In the genomic region with DNA sequence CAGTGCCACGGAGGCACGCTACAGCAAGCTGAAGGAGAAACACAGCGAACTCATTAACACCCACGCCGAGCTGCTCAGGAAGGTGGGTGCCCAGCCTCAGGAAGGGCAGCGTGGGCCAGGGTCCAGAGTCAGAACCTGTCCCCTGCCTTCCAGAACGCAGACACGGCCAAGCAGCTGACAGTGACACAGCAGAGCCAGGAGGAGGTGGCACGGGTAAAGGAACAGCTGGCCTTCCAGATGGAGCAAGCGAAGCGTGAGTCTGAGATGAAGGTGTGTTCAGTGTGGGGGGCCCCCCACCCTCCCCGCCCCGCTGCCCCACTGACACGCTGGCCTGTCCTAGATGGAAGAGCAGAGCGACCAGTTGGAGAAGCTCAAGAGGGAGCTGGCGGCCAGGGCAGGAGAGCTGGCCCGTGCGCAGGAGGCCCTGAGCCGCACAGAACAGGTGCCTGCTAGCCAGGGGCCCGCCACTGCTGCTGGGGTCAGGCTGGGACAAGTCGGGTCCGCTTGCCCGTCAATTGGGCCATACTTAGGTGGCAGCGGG, we compare ENCODE assay signal across 12 mouse cellular contexts. TPM values are rescaled to one million over a fixed set of nuclear protein-coding genes. Genes with fewer than 3 reads are reported as not detected.
A peak's percentile ranks its signal among the peaks of the same experiment; 100 is the strongest.
DNase-seq lines count a peak whose midpoint lies in the region; ATAC-seq and TF ChIP-seq lines count a peak whose summit lies in the region.
"Had no signal": no experiment of that assay in that cellular context is flagged by ENCODE, and none has a peak within 500 bp of the region (broad histone marks: within the 10 kb centered on the region; RNA-seq: fewer than 3 reads in every experiment).

No protein-coding gene starts in this region.

- H3K36me3 ChIP-seq in kidney, embryonic 15.5 days = peaks cover 21% of the 10 kb centered on the region
- H3K36me3 ChIP-seq in ES-E14 (ENCODE audit: control insufficient read depth, insufficient read depth, low read length, poor library complexity, severe bottlenecking) = peaks cover 6% of the 10 kb centered on the region; the same call in 1 of the 2 replicates
- H3K36me3 ChIP-seq in hindbrain, embryonic 14.5 days (replicated peaks; ENCODE audit: control insufficient read depth, insufficient read depth) = peaks cover 19% of the 10 kb centered on the region; the same call in 1 of the 2 replicates

- no peaks in the 10 kb centered on the region for H3K27me3 ChIP-seq in kidney, embryonic 15.5 days
- no peaks in the 10 kb centered on the region; the same call in 1 of the 2 replicates for H3K27me3 ChIP-seq in hindbrain, embryonic 14.5 days (ENCODE audit: control insufficient read depth, insufficient read depth, low read length)
- H3K27me3 ChIP-seq: CH12.LX; embryonic facial prominence, embryonic 13.5 days had no signal

- 0 out of 2 replicates have a peak overlapping the region, but pooled peaks have one; percentile 41 for H3K27ac ChIP-seq in kidney, embryonic 15.5 days
- no peak overlapping the region for H3K27ac ChIP-seq in ES-E14 (ENCODE audit: insufficient read depth, low read depth, low read length, poor library complexity, severe bottlenecking)
- H3K27ac ChIP-seq in hindbrain, embryonic 14.5 days = peak overlapping the region; percentile 69
- H3K27ac ChIP-seq: embryonic facial prominence, embryonic 13.5 days had no signal

- H3K9ac ChIP-seq in kidney, embryonic 15.5 days = no peak overlapping the region
- no peak overlapping the region for H3K9ac ChIP-seq in ES-E14 (ENCODE audit: insufficient read depth, low read depth, low read length, poor library complexity, severe bottlenecking)
- no peak overlapping the region for H3K9ac ChIP-seq in hindbrain, embryonic 14.5 days
- H3K9ac ChIP-seq: embryonic facial prominence, embryonic 13.5 days; lung, embryonic 14.5 days had no signal

- no peak for DNase-seq in kidney, adult 18-20 months
- DNase-seq in ES-E14 (ENCODE audit: low read depth, low spot score) = no peak
- peak; percentile 48 for DNase-seq in cerebellum, adult 8-10 months
- no peak for DNase-seq in hindbrain, embryonic 14.5 days (ENCODE audit: low spot score)
- DNase-seq in right cerebral cortex, postnatal 4 days = no peak
- DNase-seq in right cerebral cortex, postnatal 10 days (ENCODE audit: low spot score in 2 of 2) = no peak
- DNase-seq in urinary bladder, postnatal 25 days (ENCODE audit: low spot score) = no peak
- DNase-seq: lung, embryonic 14.5 days had no signal

- no peak for ATAC-seq in kidney, embryonic 15.5 days (replicated peaks; ENCODE audit: low FRiP score)
- ATAC-seq in hindbrain, embryonic 14.5 days (ENCODE audit: low FRiP score) = no peak
- ATAC-seq: intestine, postnatal 0 days had no signal

- H3K4me1 ChIP-seq in kidney, embryonic 15.5 days = peaks cover 11% of the 10 kb centered on the region
- peaks cover 0 to 23% of the 10 kb centered on the region in 2 experiments; a peak in 2 of 4 replicates for H3K4me1 ChIP-seq in ES-E14 (ENCODE audit: control insufficient read depth in 2 of 2, insufficient read depth in 2 of 2, low read length in 2 of 2, poor library complexity in 1 of 2)
- no peaks in the 10 kb centered on the region for H3K4me1 ChIP-seq in hindbrain, embryonic 14.5 days (replicated peaks; ENCODE audit: control insufficient read depth, insufficient read depth, low read length)

- 76% methylated on average over 24 of the region's 24 CpGs for WGBS in kidney, embryonic 15.5 days
- WGBS in hindbrain, embryonic 14.5 days = 74% methylated on average over 24 of the region's 24 CpGs

- in situ Hi-C loops in ES-E14 (cut with MboI; ENCODE audit: low sequenced_read_pairs in 2 of 2, unreplicated experiment in 2 of 2) = no loop called here

- no peak overlapping the region for H3K4me2 ChIP-seq in kidney, embryonic 15.5 days
- no peak overlapping the region for H3K4me2 ChIP-seq in hindbrain, embryonic 14.5 days (replicated peaks)
- H3K4me2 ChIP-seq: embryonic facial prominence, embryonic 13.5 days; lung, embryonic 14.5 days had no signal

- H3K9me3 ChIP-seq in kidney, embryonic 15.5 days (replicated peaks) = no peaks in the 10 kb centered on the region
- no peaks in the 10 kb centered on the region for H3K9me3 ChIP-seq in ES-E14 (ENCODE audit: control insufficient read depth, insufficient read depth, low read depth, low read length)
- no peaks in the 10 kb centered on the region for H3K9me3 ChIP-seq in hindbrain, embryonic 14.5 days (ENCODE audit: control insufficient read depth, low read length)
- H3K9me3 ChIP-seq: embryonic facial prominence, embryonic 13.5 days had no signal

- no peak overlapping the region for H3K4me3 ChIP-seq in kidney, embryonic 15.5 days (replicated peaks)
- H3K4me3 ChIP-seq in ES-E14 (ENCODE audit: insufficient read depth in 1 of 2, low read depth in 1 of 2, low read length in 2 of 2, poor library complexity in 1 of 2, severe bottlenecking in 1 of 2) = peak overlapping the region; percentile 26 to 46
- no peak overlapping the region for H3K4me3 ChIP-seq in hindbrain, embryonic 14.5 days (replicated peaks; ENCODE audit: low read length)
- H3K4me3 ChIP-seq: embryonic facial prominence, embryonic 13.5 days had no signal

TF ChIP-seq in ES-E14, 5 proteins besides CTCF, POLR2A, EP300 and RAD21:
- no peak for TF ChIP-seq CHD2 (IDR thresholded peaks at IDR 0.05; ENCODE audit: low read depth, low read length)
- TF ChIP-seq MAFK (IDR thresholded peaks at IDR 0.05; ENCODE audit: insufficient read depth, low read depth, low read length) = no peak
- no peak for TF ChIP-seq HCFC1 (IDR thresholded peaks at IDR 0.05; ENCODE audit: borderline replicate concordance, insufficient read depth, low read length)
- TF ChIP-seq ZC3H11A (IDR thresholded peaks at IDR 0.05; ENCODE audit: borderline replicate concordance, low read depth, low read length) = no peak
- TF ChIP-seq ZNF384 (IDR thresholded peaks at IDR 0.05; ENCODE audit: low read depth, low read length) = no peak

RNA-seq across cellular contexts. Expression of a gene that starts 23.9 kb away (rescaled TPM):
- polyA plus RNA-seq in kidney, embryonic 15.5 days (2015; fragmentation: Nextera tagmentation; extraction: Ambion mirVana) = 18.2 and 20.0 TPM in 2 replicates
- 9.7 and 20.8 TPM in 2 replicates for total RNA-seq in ES-E14 (2012; rRNA removed)
- polyA plus RNA-seq in hindbrain, embryonic 14.5 days (2014; fragmentation: Nextera tagmentation; extraction: Ambion mirVana) = 22.4 and 27.9 TPM in 2 replicates

RNA-seq across cellular contexts. Expression of a gene that starts 34.8 kb away (rescaled TPM):
- 33.8 and 35.3 TPM in 2 replicates for polyA plus RNA-seq in kidney, embryonic 15.5 days (2015; fragmentation: Nextera tagmentation; extraction: Ambion mirVana)
- 6.5 and 7.7 TPM in 2 replicates for total RNA-seq in ES-E14 (2012; rRNA removed)
- polyA plus RNA-seq in hindbrain, embryonic 14.5 days (2014; fragmentation: Nextera tagmentation; extraction: Ambion mirVana) = 59.5 and 61.7 TPM in 2 replicates

Comparison
In these comparisons a context has a peak if more than half of its experiments do, and no peak if none do; other contexts are left out.
1. H3K4me3 ChIP-seq: peak in ES-E14 (2 of 2); none in kidney, embryonic 15.5 days (single experiment) and hindbrain, embryonic 14.5 days (single experiment).